Mouse (Mus musculus) CH12.LX (cell line): ENCODE results near the gene Gm21915.

Experiments used
- ETS1 ChIP-seq: conservative IDR thresholded peaks from 2 replicates; pipeline ENCODE4 v1.6.1; 2012; ENCODE audit warnings: low read depth, mild to moderate bottlenecking, inconsistent platforms, low read length, improper control_type of control experiment, moderate library complexity
- POLR2A ChIP-seq: IDR thresholded peaks from 2 replicates; pipeline ENCODE4 v1.6.1; 2011; ENCODE audit warnings: low read depth, mild to moderate bottlenecking, improper control_type of control experiment, low read length
- SIN3A ChIP-seq: IDR thresholded peaks from 2 replicates; pipeline ENCODE4 v1.6.1; 2012; ENCODE audit warnings: low read length, improper control_type of control experiment, inconsistent platforms
- USF2 ChIP-seq: conservative IDR thresholded peaks from 2 replicates; pipeline ENCODE4 v1.6.1; 2011; ENCODE audit warnings: low read depth, low read length, improper control_type of control experiment

GRCm38 (mm10) chr9:40693026-40693425 lies 22.6 kb downstream of the Gm21915 start:
- TF ChIP-seq POLR2A, result no peak
- no peak for TF ChIP-seq ETS1
- TF ChIP-seq USF2, result no peak
- no peak for TF ChIP-seq SIN3A
